Mouse (Mus musculus): ENCODE measurements at regions not wholly inside any gene's neighbourhood (a gene's known extent, or its start where the extent isn't known, plus 50 kb on each side); places are given as distances from the start of the nearest gene placed in this dataset.

- DNase-seq, result no peak
- intact Hi-C loops (cut with DNase I; ENCODE audit: low total_unique reads), result no loop called here
These were observed 263.9 kb downstream of the Ndfip2 start for GRCm38 (mm10) chr14:105522279-105522678.

- DNase-seq, result no peak
- intact Hi-C loops (cut with DNase I; ENCODE audit: low total_unique reads), result no loop called here
These were observed 260.3 kb downstream of the Ndfip2 start for GRCm38 (mm10) chr14:105518706-105519105.

- DNase-seq, result no peak
- intact Hi-C loops (cut with DNase I; ENCODE audit: low total_unique reads), result no loop called here
These were observed 256.0 kb downstream of the Ndfip2 start for GRCm38 (mm10) chr14:105514413-105514812.

- DNase-seq, result no peak
- intact Hi-C loops (cut with DNase I; ENCODE audit: low total_unique reads), result no loop called here
These were observed 254.7 kb downstream of the Ndfip2 start for GRCm38 (mm10) chr14:105512914-105513677.

GRCm38 (mm10) chr14:105511826-105512225 lies 253.5 kb downstream of the Ndfip2 start:
- intact Hi-C loops (cut with DNase I; ENCODE audit: low total_unique reads), result no loop called here
- DNase-seq, result no peak

- intact Hi-C loops (cut with DNase I; ENCODE audit: low total_unique reads), result no loop called here
- no peak for DNase-seq
These were observed 252.8 kb downstream of the Ndfip2 start for GRCm38 (mm10) chr14:105511135-105511534.

- intact Hi-C loops (cut with DNase I; ENCODE audit: low total_unique reads), result no loop called here
- no peak for DNase-seq
These were observed 246.9 kb downstream of the Ndfip2 start for GRCm38 (mm10) chr14:105505261-105505660.

GRCm38 (mm10) chr14:105504376-105504775 lies 246.0 kb downstream of the Ndfip2 start:
- intact Hi-C loops (cut with DNase I; ENCODE audit: low total_unique reads), result no loop called here

GRCm38 (mm10) chr14:105503806-105504205 lies 245.4 kb downstream of the Ndfip2 start:
- DNase-seq, result no peak
- intact Hi-C loops (cut with DNase I; ENCODE audit: low total_unique reads), result no loop called here

More at GRCm38 (mm10) chr14:105504376-105504775, 246.0 kb downstream of the Ndfip2 start:
- no peak for DNase-seq

GRCm38 (mm10) chr14:105502633-105502975 lies 244.2 kb downstream of the Ndfip2 start:
- DNase-seq, result no peak
- intact Hi-C loops (cut with DNase I; ENCODE audit: low total_unique reads), result no loop called here

GRCm38 (mm10) chr14:105501792-105502632 lies 243.6 kb downstream of the Ndfip2 start:
- intact Hi-C loops (cut with DNase I; ENCODE audit: low total_unique reads), result no loop called here
- no peak for DNase-seq

- DNase-seq, result no peak
- intact Hi-C loops (cut with DNase I; ENCODE audit: low total_unique reads), result no loop called here
These were observed 242.8 kb downstream of the Ndfip2 start for GRCm38 (mm10) chr14:105500966-105501741.

GRCm38 (mm10) chr14:105499319-105499895 lies 241.0 kb downstream of the Ndfip2 start:
- intact Hi-C loops (cut with DNase I; ENCODE audit: low total_unique reads), result no loop called here

GRCm38 (mm10) chr14:105498155-105498906 lies 240.0 kb downstream of the Ndfip2 start:
- intact Hi-C loops (cut with DNase I; ENCODE audit: low total_unique reads), result no loop called here
- no peak for DNase-seq

More at GRCm38 (mm10) chr14:105499319-105499895, 241.0 kb downstream of the Ndfip2 start:
- no peak for DNase-seq

GRCm38 (mm10) chr14:105495161-105495560 lies 236.8 kb downstream of the Ndfip2 start:
- intact Hi-C loops (cut with DNase I; ENCODE audit: low total_unique reads), result no loop called here
- DNase-seq, result no peak

GRCm38 (mm10) chr14:105494415-105494814 lies 236.0 kb downstream of the Ndfip2 start:
- no peak for DNase-seq
- intact Hi-C loops (cut with DNase I; ENCODE audit: low total_unique reads), result no loop called here

GRCm38 (mm10) chr14:105490158-105490557 lies 231.8 kb downstream of the Ndfip2 start:
- intact Hi-C loops (cut with DNase I; ENCODE audit: low total_unique reads), result no loop called here

GRCm38 (mm10) chr14:105483352-105484083 lies 225.1 kb downstream of the Ndfip2 start:
- intact Hi-C loops (cut with DNase I; ENCODE audit: low total_unique reads), result no loop called here
- DNase-seq, result peak; percentile 44

More at GRCm38 (mm10) chr14:105490158-105490557, 231.8 kb downstream of the Ndfip2 start:
- DNase-seq, result no peak

Data from gastrocnemius, postnatal 14 days (tissue).